Mouse (Mus musculus) limb, embryonic 12.5 days (tissue): ENCODE measurements around the gene Arsg. TPM values are rescaled to one million over a fixed set of nuclear protein-coding genes. Genes with fewer than 3 reads are reported as not detected.

Source experiments
- ATAC-seq: fragments of 200-750 bp; cut with Nextera tagmentation; 2 replicates; pipeline ENCODE4 v1.8.0; 2017; ENCODE audit warnings: low read depth, moderate TSS enrichment; ENCODE audit not compliant: insufficient number of reproducible peaks, insufficient read depth, low FRiP score, low TSS enrichment
- H3K27ac ChIP-seq: fragments of 300-500 bp; sonication (generic); 2 replicates; pipeline ENCODE4 v1.5.1; 2016; ENCODE audit warnings: mild to moderate bottlenecking, moderate library complexity
- H3K27me3 ChIP-seq: fragments of 300-500 bp; sonication (generic); 2 replicates; pipeline ENCODE4 v1.6.1; 2016; ENCODE audit warnings: mild to moderate bottlenecking, moderate library complexity
- H3K36me3 ChIP-seq: fragments of 300-500 bp; sonication (generic); 2 replicates; pipeline ENCODE4 v1.6.1; 2016; ENCODE audit warnings: mild to moderate bottlenecking, moderate library complexity
- H3K4me1 ChIP-seq: fragments of 300-500 bp; sonication (generic); replicated peaks from 2 replicates; pipeline ENCODE4 v1.6.1; 2016
- H3K4me2 ChIP-seq: fragments of 300-500 bp; sonication (generic); 2 replicates; pipeline ENCODE4 v1.6.1; 2016; ENCODE audit warnings: mild to moderate bottlenecking, moderate library complexity
- H3K4me3 ChIP-seq: fragments of 300-500 bp; sonication (generic); replicated peaks from 2 replicates; pipeline ENCODE4 v1.5.1; 2016; ENCODE audit warnings: mild to moderate bottlenecking
- H3K9ac ChIP-seq: fragments of 300-500 bp; sonication (generic); replicated peaks from 2 replicates; pipeline ENCODE4 v1.6.1; 2016; ENCODE audit warnings: mild to moderate bottlenecking, moderate library complexity
- H3K9me3 ChIP-seq: fragments of 300-500 bp; sonication (generic); 2 replicates; pipeline ENCODE4 v1.6.1; 2016; ENCODE audit warnings: mild to moderate bottlenecking, moderate library complexity
- WGBS: fragments of 180-500 bp; shearing (Covaris S2); methylation state at CpG from one replicate; pipeline ENCODE4 v1.1.7; 2016; 5-methylcytosine and 5-hydroxymethylcytosine counted together
- polyA plus RNA-seq: library from polyadenylated mRNA; unstranded; fragments of >200 nt; fragmentation: Nextera tagmentation; extraction: Ambion mirVana; gene quantifications from 2 replicates; pipeline ENCODE4 v1.2.1, GENCODE M21; 2016

Arsg gene
- polyA plus RNA-seq, 1 experiment from 2014 or later = 4.3 TPM

DNA sequence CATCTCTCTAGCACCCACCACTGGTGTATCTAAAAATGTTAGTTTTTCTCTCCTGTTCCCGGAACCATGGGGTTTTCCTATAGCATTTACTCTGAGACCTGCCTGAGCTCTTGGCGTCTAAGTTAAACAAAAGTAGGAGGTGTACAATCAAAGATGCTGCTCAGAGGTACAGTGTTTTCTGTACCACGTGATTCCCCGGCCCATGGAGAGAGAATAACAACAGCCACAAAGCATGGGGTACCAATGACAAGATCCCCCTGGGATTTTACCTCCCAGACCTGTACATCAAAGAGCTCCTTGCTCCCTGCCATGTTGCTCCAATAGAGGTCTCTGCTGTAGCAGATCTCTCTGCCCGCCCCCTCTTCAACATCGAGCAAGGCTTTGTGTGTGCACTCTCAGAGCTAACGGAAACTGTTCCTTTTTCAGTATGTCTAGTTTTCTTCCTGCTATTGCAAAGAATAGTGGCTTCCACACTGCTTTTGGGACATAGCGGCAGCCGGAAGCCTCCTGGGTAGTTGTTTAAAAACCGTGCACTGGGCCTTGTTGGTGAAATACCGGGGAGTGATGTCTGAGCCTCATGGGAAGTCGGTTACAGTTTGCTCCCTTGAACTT, 95.9 kb downstream of the Arsg start:
- Histone ChIP-seq H3K36me3 (peaks cover 5% of the 10 kb centered on the region; the same call in 1 of the 2 replicates), H3K4me1 (no peaks in the 10 kb centered on the region), H3K4me3 (no peak overlapping the region), H3K27ac (no peak overlapping the region), H3K4me2 (no peak overlapping the region), H3K9ac (no peak overlapping the region), H3K27me3 (no peaks in the 10 kb centered on the region), H3K9me3 (no peaks in the 10 kb centered on the region)
- ATAC-seq = no peak
- WGBS = 75% methylated on average over 12 of the region's 12 CpGs

DNA sequence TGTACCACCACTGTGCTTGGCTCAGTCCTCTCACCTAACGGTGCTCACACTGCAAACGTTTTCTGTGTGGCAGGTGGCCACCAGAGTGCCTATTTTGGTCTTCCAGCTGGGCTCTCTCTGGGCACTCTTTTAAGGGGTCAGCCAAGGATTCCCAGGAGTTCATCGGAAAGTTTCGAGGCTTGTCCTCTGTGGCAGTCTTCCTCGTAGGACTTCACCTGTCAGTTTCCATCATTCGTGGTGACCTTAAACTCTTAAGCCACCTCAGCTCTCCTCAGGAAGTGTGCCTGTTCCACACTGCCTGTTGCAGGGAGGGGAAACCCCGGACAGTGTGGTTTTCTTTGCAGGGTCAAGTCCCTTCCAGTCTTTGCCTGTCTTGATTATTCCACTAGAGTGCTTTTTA, 96.6 kb downstream of the Arsg start:
- Histone ChIP-seq H3K36me3 (peaks cover 5% of the 10 kb centered on the region; the same call in 1 of the 2 replicates), H3K9ac (no peak overlapping the region), H3K4me3 (no peak overlapping the region), H3K27ac (no peak overlapping the region), H3K9me3 (no peaks in the 10 kb centered on the region), H3K4me2 (no peak overlapping the region), H3K4me1 (no peaks in the 10 kb centered on the region), H3K27me3 (no peaks in the 10 kb centered on the region)
- ATAC-seq = no peak
- 69% methylated on average over 7 of the region's 7 CpGs for WGBS

DNA sequence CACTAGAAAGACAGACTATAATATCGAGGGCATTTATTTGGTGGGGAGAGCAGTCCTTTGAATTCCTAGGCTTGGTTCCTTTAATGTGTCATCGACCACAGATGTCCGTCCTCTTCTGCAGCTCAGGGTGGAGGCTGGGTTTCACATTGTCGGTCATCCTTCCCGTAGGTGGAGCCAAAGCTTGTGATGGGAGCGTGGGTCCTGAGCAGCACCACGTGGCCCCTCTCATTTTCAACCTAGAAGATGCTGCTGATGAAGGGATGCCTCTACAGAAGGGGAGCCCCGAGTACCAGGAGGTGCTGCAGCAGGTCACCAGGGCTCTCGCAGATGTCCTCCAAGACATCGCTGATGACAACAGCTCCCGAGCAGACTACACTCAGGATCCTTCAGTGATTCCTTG, 98.9 kb downstream of the Arsg start:
- H3K36me3 ChIP-seq = peaks cover 21% of the 10 kb centered on the region
- no peak overlapping the region for H3K4me2 ChIP-seq
- H3K4me1 ChIP-seq = no peaks in the 10 kb centered on the region; the same call in 1 of the 2 replicates
- no peak overlapping the region for H3K9ac ChIP-seq
- H3K9me3 ChIP-seq = no peaks in the 10 kb centered on the region
- no peak for ATAC-seq
- H3K27me3 ChIP-seq = no peaks in the 10 kb centered on the region
- WGBS = 87% methylated on average over 11 of the region's 11 CpGs
- H3K4me3 ChIP-seq = no peak overlapping the region
- no peak overlapping the region for H3K27ac ChIP-seq

DNA sequence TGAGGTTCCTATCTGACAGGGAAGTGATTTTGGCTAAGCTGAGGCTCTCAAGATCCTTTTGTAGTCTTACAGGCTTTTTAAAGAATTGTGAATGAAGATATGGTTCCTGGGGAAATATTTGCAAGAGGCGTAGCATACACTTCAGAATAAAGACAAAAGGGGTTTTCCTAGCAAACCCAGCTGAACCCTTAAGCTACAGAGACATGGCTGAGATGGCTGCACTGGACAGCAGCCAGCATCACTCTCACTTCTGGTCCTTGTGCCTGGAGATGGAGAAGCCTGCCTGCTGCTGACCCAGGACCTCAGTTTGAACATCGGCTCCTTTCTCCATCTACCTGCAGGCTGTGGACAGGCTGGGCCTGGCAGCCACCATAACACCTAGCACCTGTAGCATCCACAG, 101.4 kb downstream of the Arsg start:
- no peaks in the 10 kb centered on the region for H3K9me3 ChIP-seq
- ATAC-seq = no peak
- WGBS = 93% methylated on average over 2 of the region's 2 CpGs
- H3K27ac ChIP-seq = no peak overlapping the region
- H3K27me3 ChIP-seq = no peaks in the 10 kb centered on the region
- H3K36me3 ChIP-seq = peaks cover 47% of the 10 kb centered on the region
- H3K4me2 ChIP-seq = no peak overlapping the region
- no peak overlapping the region for H3K4me3 ChIP-seq
- no peak overlapping the region for H3K9ac ChIP-seq
- H3K4me1 ChIP-seq = no peaks in the 10 kb centered on the region; the same call in 1 of the 2 replicates

DNA sequence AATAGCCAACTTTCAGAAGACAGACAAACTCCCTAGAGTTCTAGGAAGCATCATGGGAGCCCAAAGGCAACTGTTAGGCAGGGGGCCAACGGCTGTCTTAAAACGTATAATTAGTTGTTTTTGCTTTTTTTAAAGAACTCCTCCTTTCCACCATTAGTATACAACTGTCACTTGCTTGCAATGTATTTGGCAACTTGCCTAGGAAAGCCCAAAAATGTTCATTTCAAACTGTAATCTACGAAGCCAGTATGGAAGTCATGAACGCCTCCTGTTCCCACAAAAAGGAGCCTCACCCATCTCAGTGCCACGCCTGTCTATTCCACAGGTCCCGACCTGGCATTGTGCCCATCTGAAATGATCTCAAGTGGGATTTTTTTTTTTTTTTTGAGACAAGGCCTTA, 102.7 kb downstream of the Arsg start:
- Histone ChIP-seq H3K4me1 (no peaks in the 10 kb centered on the region; the same call in 1 of the 2 replicates), H3K9ac (no peak overlapping the region), H3K27ac (no peak overlapping the region), H3K4me2 (no peak overlapping the region), H3K4me3 (no peak overlapping the region), H3K27me3 (no peaks in the 10 kb centered on the region), H3K9me3 (no peaks in the 10 kb centered on the region), H3K36me3 (peaks cover 58% of the 10 kb centered on the region)
- no peak for ATAC-seq
- WGBS = 90% methylated on average over 6 of the region's 6 CpGs

DNA sequence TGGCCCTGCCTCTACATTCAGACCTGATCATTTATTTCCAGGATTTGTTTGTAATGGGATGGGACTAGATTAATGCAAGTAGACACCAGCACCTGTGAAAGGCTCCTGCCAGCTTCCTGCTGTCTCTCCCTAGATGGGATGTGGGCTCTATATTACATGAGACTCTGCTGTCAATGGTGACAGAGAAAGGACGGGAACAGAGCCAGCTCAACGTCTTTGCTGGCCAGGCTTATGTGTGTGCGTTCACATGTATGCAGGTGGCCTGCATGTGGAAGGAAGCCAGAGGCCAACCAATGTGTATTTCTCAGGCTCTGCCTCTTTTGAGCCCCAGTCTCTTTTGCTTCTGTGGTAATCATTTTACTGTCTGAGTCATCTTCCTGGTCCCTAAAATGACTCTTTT, 105.4 kb downstream of the Arsg start:
- H3K4me2 ChIP-seq = no peak overlapping the region
- no peak overlapping the region for H3K4me3 ChIP-seq

DNA sequence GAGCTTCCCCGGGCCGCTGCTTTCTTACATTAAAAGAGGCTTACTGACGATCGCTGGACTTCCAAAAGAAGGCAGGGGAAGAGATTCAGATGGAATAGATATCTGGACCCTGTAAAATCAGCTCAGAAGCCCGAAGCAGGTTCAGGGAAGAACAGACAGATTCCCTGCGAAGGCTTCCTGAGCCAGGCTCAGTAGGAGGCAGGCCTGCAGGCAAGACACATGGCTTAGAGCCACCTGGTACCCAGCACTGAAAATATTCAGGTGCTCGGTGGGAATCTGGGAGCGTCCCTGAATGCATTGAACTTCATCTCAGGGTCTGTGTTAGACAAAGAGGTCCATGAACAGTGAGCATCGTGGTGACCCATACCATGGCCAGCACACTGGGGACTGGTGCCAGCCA, 106.8 kb downstream of the Arsg start:
- Histone ChIP-seq H3K27me3 (no peaks in the 10 kb centered on the region), H3K9ac (no peak overlapping the region), H3K4me1 (peaks cover 6% of the 10 kb centered on the region), H3K4me3 (no peak overlapping the region), H3K27ac (no peak overlapping the region), H3K4me2 (no peak overlapping the region), H3K36me3 (peaks cover 82% of the 10 kb centered on the region), H3K9me3 (no peaks in the 10 kb centered on the region)
- ATAC-seq = no peak
- 88% methylated on average over 9 of the region's 9 CpGs for WGBS

More for the DNA sequence above, 105.4 kb downstream of the Arsg start:
- Histone ChIP-seq H3K4me1 (peaks cover 6% of the 10 kb centered on the region), H3K36me3 (peaks cover 72% of the 10 kb centered on the region), H3K27me3 (no peaks in the 10 kb centered on the region), H3K9ac (no peak overlapping the region), H3K27ac (no peak overlapping the region), H3K9me3 (no peaks in the 10 kb centered on the region)
- ATAC-seq = no peak
- 82% methylated on average over 3 of the region's 3 CpGs for WGBS

DNA sequence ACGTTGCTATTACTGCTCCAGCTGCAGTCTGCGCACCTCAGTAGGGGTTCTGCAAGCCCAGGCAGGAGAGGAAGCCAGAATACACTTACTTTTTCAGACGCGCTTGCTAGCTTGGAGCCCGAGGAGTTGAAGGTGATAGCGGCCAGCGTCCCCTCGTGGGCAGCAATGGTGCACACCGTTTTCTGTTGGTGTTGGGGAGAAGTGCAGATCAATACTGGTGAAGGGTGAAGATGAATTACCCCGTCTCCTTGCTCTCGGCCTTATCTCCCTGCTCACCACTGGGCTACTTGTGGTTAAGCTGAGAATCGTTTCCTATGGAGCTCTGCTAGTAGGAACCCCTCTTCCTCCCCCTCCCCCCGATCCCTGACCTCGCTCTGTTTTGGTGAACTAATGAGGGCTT, 110.8 kb downstream of the Arsg start:
- H3K9ac ChIP-seq = no peak overlapping the region
- H3K36me3 ChIP-seq = peaks cover 46% of the 10 kb centered on the region
- H3K27ac ChIP-seq = no peak overlapping the region
- H3K4me3 ChIP-seq = no peak overlapping the region
- H3K4me2 ChIP-seq = no peak overlapping the region
- H3K9me3 ChIP-seq = no peaks in the 10 kb centered on the region
- no peak for ATAC-seq
- no peaks in the 10 kb centered on the region for H3K27me3 ChIP-seq
- WGBS = 73% methylated on average over 14 of the region's 14 CpGs
- peaks cover 6% of the 10 kb centered on the region for H3K4me1 ChIP-seq

DNA sequence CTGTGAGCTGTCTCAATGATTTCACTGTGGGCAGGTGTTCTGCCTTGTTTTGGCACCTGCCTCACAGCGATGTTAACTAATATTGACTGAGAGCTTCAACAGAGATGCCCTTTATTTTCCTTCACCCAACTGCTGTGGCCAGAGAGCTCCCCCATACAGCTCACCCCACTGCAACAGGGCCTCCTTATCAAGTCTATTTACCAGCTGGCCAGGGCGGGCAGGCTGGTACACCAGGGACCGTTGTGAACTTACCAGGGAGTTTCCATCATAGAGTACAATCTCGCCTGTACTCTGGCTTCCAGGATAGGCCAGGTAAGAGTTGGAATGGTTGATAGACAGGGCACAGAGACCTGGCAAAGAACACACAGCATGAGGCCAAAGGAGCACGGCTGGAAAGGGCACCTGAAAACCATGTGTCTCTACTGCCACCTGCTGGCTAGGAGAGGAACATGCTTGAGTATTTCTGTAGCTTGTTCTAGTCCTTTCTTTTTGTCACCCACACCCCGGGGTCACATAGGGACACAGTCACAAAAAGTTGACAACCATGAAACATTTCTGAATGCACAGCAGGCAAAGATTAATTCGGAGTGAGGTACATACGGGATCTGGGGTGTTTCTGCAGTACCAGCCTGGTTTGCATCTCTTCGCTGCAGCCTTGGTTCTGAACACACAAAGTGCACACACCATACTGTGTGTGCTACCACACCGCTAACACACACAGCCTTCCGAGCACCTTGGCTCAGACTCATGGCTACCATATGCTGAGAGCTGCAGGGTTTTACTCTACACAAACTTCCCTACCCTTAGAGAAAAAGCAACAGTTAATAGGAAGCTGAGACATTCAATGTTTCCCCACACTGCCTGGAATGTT, 111.9 kb downstream of the Arsg start:
- Histone ChIP-seq H3K9me3 (no peaks in the 10 kb centered on the region), H3K36me3 (peaks cover 36% of the 10 kb centered on the region), H3K27me3 (no peaks in the 10 kb centered on the region), H3K9ac (no peak overlapping the region), H3K4me2 (no peak overlapping the region), H3K27ac (no peak overlapping the region), H3K4me3 (no peak overlapping the region), H3K4me1 (peaks cover 6% of the 10 kb centered on the region)
- no peak; the same call in 1 of the 2 replicates for ATAC-seq
- 51% methylated on average over 11 of the region's 11 CpGs for WGBS

DNA sequence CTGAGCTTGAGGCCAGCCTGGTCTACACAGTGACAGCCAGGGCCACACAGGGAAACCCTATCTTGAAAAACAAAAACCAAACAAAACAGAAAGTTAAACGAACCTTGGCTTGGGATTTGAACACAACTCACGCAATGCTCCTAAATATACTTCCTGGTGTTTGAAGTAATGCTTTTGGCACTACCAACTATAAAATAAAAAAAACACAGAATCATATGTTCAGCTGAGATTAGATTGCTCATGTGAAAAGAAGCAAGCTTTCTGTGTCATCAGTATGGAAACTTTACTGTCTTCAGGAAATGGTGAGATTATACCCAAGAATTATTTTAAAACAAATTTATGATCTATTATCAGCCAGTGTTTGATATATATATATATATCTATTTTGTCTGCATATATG, 113.2 kb downstream of the Arsg start:
- 81% methylated on average over 2 of the region's 2 CpGs for WGBS
- no peak overlapping the region for H3K4me3 ChIP-seq

DNA sequence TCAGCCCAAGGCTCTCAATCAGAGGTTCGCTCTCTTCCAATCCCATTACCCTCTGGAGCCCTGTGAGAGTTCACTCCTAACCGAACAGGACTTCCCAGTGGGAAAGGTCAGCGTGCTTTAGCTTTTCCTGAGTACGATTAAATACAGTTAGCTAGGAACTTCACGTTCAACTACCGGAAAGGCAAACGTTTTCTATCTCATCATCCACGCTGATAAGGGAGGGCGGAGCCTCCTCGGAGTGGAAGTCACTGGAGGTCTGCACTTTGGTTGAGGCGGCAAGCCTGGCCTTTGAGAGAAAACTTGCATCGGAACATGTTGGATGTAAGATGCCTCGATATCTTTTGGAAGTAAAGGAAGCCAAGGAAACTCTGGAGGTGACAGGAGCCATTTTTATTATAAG, 113.8 kb downstream of the Arsg start:
- Histone ChIP-seq H3K9me3 (no peaks in the 10 kb centered on the region), H3K4me3 (no peak overlapping the region), H3K27ac (no peak overlapping the region), H3K4me2 (no peak overlapping the region), H3K9ac (no peak overlapping the region), H3K4me1 (peaks cover 6% of the 10 kb centered on the region), H3K36me3 (peaks cover 17% of the 10 kb centered on the region), H3K27me3 (no peaks in the 10 kb centered on the region)
- no peak for ATAC-seq
- 69% methylated on average over 13 of the region's 13 CpGs for WGBS

More for the DNA sequence above, 113.2 kb downstream of the Arsg start:
- no peak overlapping the region for H3K9ac ChIP-seq
- no peak for ATAC-seq
- no peak overlapping the region for H3K4me2 ChIP-seq
- no peaks in the 10 kb centered on the region for H3K27me3 ChIP-seq
- H3K27ac ChIP-seq = no peak overlapping the region
- no peaks in the 10 kb centered on the region for H3K9me3 ChIP-seq
- peaks cover 6% of the 10 kb centered on the region for H3K4me1 ChIP-seq
- peaks cover 23% of the 10 kb centered on the region for H3K36me3 ChIP-seq
